Mouse (Mus musculus): ENCODE measurements around the gene Gpr107.

Gpr107 gene

GRCm38 (mm10) chr2:31151892-31152812 lies at the start of gene Gpr107:
Gene Gpr107, plus strand, starts transcription at chr2:31152316.
- DNase-seq (ENCODE audit: low read depth, low spot score), result peak; percentile 92

- no peak for DNase-seq (ENCODE audit: low read depth, low spot score)
Observed at GRCm38 (mm10) chr2:31103321-31103720, 48.8 kb upstream of the Gpr107 start.

- no peak for DNase-seq (ENCODE audit: low read depth, low spot score)
Observed at GRCm38 (mm10) chr2:31105279-31105678, 46.8 kb upstream of the Gpr107 start.

- no peak for DNase-seq (ENCODE audit: low read depth, low spot score)
Observed at GRCm38 (mm10) chr2:31106004-31106403, 46.1 kb upstream of the Gpr107 start.

GRCm38 (mm10) chr2:31106621-31107320 lies 45.3 kb upstream of the Gpr107 start:
- DNase-seq (ENCODE audit: low read depth, low spot score), result no peak

- DNase-seq (ENCODE audit: low read depth, low spot score), result no peak
Observed at GRCm38 (mm10) chr2:31108186-31108585, 43.9 kb upstream of the Gpr107 start.

- peak; percentile 69 for DNase-seq (ENCODE audit: low read depth, low spot score)
Observed at GRCm38 (mm10) chr2:31109960-31110548, 42.1 kb upstream of the Gpr107 start.

- no peak for DNase-seq (ENCODE audit: low read depth, low spot score)
Observed at GRCm38 (mm10) chr2:31111685-31112084, 40.4 kb upstream of the Gpr107 start.

- no peak for DNase-seq (ENCODE audit: low read depth, low spot score)
Observed at GRCm38 (mm10) chr2:31114205-31114604, 37.9 kb upstream of the Gpr107 start.

- no peak for DNase-seq (ENCODE audit: low read depth, low spot score)
Observed at GRCm38 (mm10) chr2:31115091-31115942, 36.8 kb upstream of the Gpr107 start.

GRCm38 (mm10) chr2:31115943-31116731 lies 36.0 kb upstream of the Gpr107 start:
- no peak for DNase-seq (ENCODE audit: low read depth, low spot score)

GRCm38 (mm10) chr2:31118211-31118610 lies 33.9 kb upstream of the Gpr107 start:
- DNase-seq (ENCODE audit: low read depth, low spot score), result no peak

GRCm38 (mm10) chr2:31118639-31119380 lies 33.3 kb upstream of the Gpr107 start:
- DNase-seq (ENCODE audit: low read depth, low spot score), result peak; percentile 28

GRCm38 (mm10) chr2:31119795-31120194 lies 32.3 kb upstream of the Gpr107 start:
- no peak for DNase-seq (ENCODE audit: low read depth, low spot score)

GRCm38 (mm10) chr2:31121131-31121693 lies 30.9 kb upstream of the Gpr107 start:
- DNase-seq (ENCODE audit: low read depth, low spot score), result peak; percentile 91

GRCm38 (mm10) chr2:31122806-31123205 lies 29.3 kb upstream of the Gpr107 start:
- no peak for DNase-seq (ENCODE audit: low read depth, low spot score)

GRCm38 (mm10) chr2:31123493-31123892 lies 28.6 kb upstream of the Gpr107 start:
- no peak for DNase-seq (ENCODE audit: low read depth, low spot score)

- DNase-seq (ENCODE audit: low read depth, low spot score), result no peak
Observed at GRCm38 (mm10) chr2:31124694-31125093, 27.4 kb upstream of the Gpr107 start.

- DNase-seq (ENCODE audit: low read depth, low spot score), result no peak
Observed at GRCm38 (mm10) chr2:31125156-31125555, 27.0 kb upstream of the Gpr107 start.
